8 mouse cellular contexts compared by ENCODE assay signal in genomic region chr10:7727011-7727410, GRCm38 (mm10). TPM values are rescaled to one million over a fixed set of nuclear protein-coding genes. Genes with fewer than 3 reads are reported as not detected.
DNase-seq lines count a peak whose midpoint lies in the region; ATAC-seq and TF ChIP-seq lines count a peak whose summit lies in the region.

No protein-coding gene starts in this region.

- peak overlapping the region; percentile 32 for H3K4me3 ChIP-seq in gastrocnemius, adult 2 months
- H3K4me3 ChIP-seq in G1E (ENCODE audit: low read depth, low read length) = peak overlapping the region; percentile 64
- H3K4me3 ChIP-seq in hindbrain, embryonic 10.5 days = peak overlapping the region; percentile 88
- peak overlapping the region; percentile 99 for H3K4me3 ChIP-seq in macrophage (ENCODE audit: inconsistent target)

- peaks cover 5% of the 10 kb centered on the region for H3K27me3 ChIP-seq in G1E (ENCODE audit: insufficient read depth, low read length)
- no peaks in the 10 kb centered on the region for H3K27me3 ChIP-seq in hindbrain, embryonic 10.5 days (ENCODE audit: insufficient read depth, poor library complexity, severe bottlenecking)

- H3K79me2 ChIP-seq in macrophage (ENCODE audit: inconsistent target) = peaks cover 60% of the 10 kb centered on the region

- WGBS in hindbrain, embryonic 10.5 days = 30% methylated on average over 3 of the region's 3 CpGs
- 8% methylated on average over 3 of the region's 3 CpGs for WGBS in macrophage (ENCODE audit: missing documents)

- no peak for DNase-seq in gastrocnemius, adult 2 months
- DNase-seq in gastrocnemius, postnatal 4 days (ENCODE audit: low spot score in 2 of 2) = no peak
- no peak for DNase-seq in G1E (ENCODE audit: low spot score)
- DNase-seq in hindbrain, embryonic 10.5 days (ENCODE audit: low spot score) = no peak
- no peak for DNase-seq in frontal cortex, postnatal 25 days (ENCODE audit: low spot score in 2 of 2)
- DNase-seq in spleen, adult 12 weeks (ENCODE audit: low spot score) = no peak
- DNase-seq in natural killer cell, adult 2 months (ENCODE audit: low spot score in 2 of 2) = no peak

- H3K4me1 ChIP-seq in G1E (ENCODE audit: insufficient read depth, low read depth, low read length) = peaks cover 20% of the 10 kb centered on the region
- peaks cover 18% of the 10 kb centered on the region for H3K4me1 ChIP-seq in hindbrain, embryonic 10.5 days (replicated peaks)

- intact Hi-C loops in gastrocnemius, adult 2 months (cut with DNase I) = no loop called here

- no peak for TF ChIP-seq CTCF in gastrocnemius, adult 2 months (IDR thresholded peaks at IDR 0.05)
- no peak for TF ChIP-seq CTCF in G1E (IDR thresholded peaks at IDR 0.05; ENCODE audit: low read depth, low read length)

- no peaks in the 10 kb centered on the region for H3K9me3 ChIP-seq in G1E (replicated peaks)
- no peaks in the 10 kb centered on the region for H3K9me3 ChIP-seq in hindbrain, embryonic 10.5 days

- ATAC-seq in G1E (ENCODE audit: extremely low read depth, insufficient number of reproducible peaks, low FRiP score, poor library complexity, severe bottlenecking) = no peak

- H3K36me3 ChIP-seq in G1E (replicated peaks) (peaks cover 27% of the 10 kb centered on the region), macrophage (ENCODE audit: inconsistent target) (no peaks in the 10 kb centered on the region)
- no peaks in the 10 kb centered on the region for H3K36me3 ChIP-seq in hindbrain, embryonic 10.5 days

- no peak overlapping the region for H3K27ac ChIP-seq in gastrocnemius, adult 2 months
- H3K27ac ChIP-seq in hindbrain, embryonic 10.5 days = no peak overlapping the region
- H3K27ac ChIP-seq in macrophage = no peak overlapping the region

RNA-seq across cellular contexts. Expression of gene Katna1, which starts 1.2 kb away (rescaled TPM):
- 10 to 100 TPM; 11.2 to 14.0 TPM for total RNA-seq in gastrocnemius, adult 2 months (2021)
- total RNA-seq in gastrocnemius, postnatal 4 days (2021) = 10 to 100 TPM; 19.7 to 21.9 TPM
- total RNA-seq in G1E (2014; fragmentation: Nextera tagmentation) (33.7 and 45.1 TPM in 2 replicates), G1E (2017) (55.6 and 57.0 TPM in 2 replicates)
- polyA plus RNA-seq in G1E (2012) (1.6 and 2.7 TPM in 2 replicates), macrophage (2018) (26.3 to 32.2 TPM (median 29.9 TPM) in 3 replicates)
- polyA plus RNA-seq in hindbrain, embryonic 10.5 days (2016; fragmentation: Nextera tagmentation; extraction: Ambion mirVana) = 55.0 and 63.2 TPM in 2 replicates
- total RNA-seq in macrophage (2018; cell fraction: chromatin; rRNA removed) = 100 to 1,000 TPM in 14 of 26 experiments, 10 to 100 TPM in 12; 59.1 to 224 (median 102) TPM
- total RNA-seq in macrophage (2018; cell fraction: cytosol; rRNA removed) = 10 to 100 TPM; 25.2 to 54.0 (median 35.5) TPM
- total RNA-seq in macrophage (2018; cell fraction: nucleus; rRNA removed) = 100 to 1,000 TPM in 6 of 26 experiments, 10 to 100 TPM in 20; 40.8 to 299 (median 71.2) TPM

RNA-seq across cellular contexts. Expression of gene Lats1, which starts 46.0 kb away (rescaled TPM):
- total RNA-seq in gastrocnemius, adult 2 months (2021) = 10 to 100 TPM; 11.8 to 11.9 TPM
- 10 to 100 TPM; 26.7 to 30.2 TPM for total RNA-seq in gastrocnemius, postnatal 4 days (2021)
- total RNA-seq in G1E (2014; fragmentation: Nextera tagmentation) = 38.0 and 41.9 TPM in 2 replicates
- 12.8 and 16.2 TPM in 2 replicates for total RNA-seq in G1E (2017)
- polyA plus RNA-seq in G1E (2012) = 4.6 and 4.9 TPM in 2 replicates
- 8.5 and 9.0 TPM in 2 replicates for polyA plus RNA-seq in hindbrain, embryonic 10.5 days (2016; fragmentation: Nextera tagmentation; extraction: Ambion mirVana)
- total RNA-seq in macrophage (2018; cell fraction: chromatin; rRNA removed) = 10 to 100 TPM; 43.0 to 72.6 (median 57.6) TPM
- total RNA-seq in macrophage (2018; cell fraction: cytosol; rRNA removed) = 10 to 100 TPM; 26.4 to 36.3 (median 29.8) TPM
- 10 to 100 TPM; 39.2 to 80.1 (median 52.5) TPM for total RNA-seq in macrophage (2018; cell fraction: nucleus; rRNA removed)
- polyA plus RNA-seq in macrophage (2018) = 12.6 to 14.5 TPM (median 13.7 TPM) in 3 replicates

RNA-seq across cellular contexts. Expression of gene Pcmt1, which starts 46.1 kb away (rescaled TPM):
- 100 to 1,000 TPM; 102 to 110 TPM for total RNA-seq in gastrocnemius, adult 2 months (2021)
- 10 to 100 TPM; 88.1 to 94.6 TPM for total RNA-seq in gastrocnemius, postnatal 4 days (2021)
- total RNA-seq in G1E (2014; fragmentation: Nextera tagmentation) (79.0 and 80.5 TPM in 2 replicates), G1E (2017) (109 and 117 TPM in 2 replicates)
- polyA plus RNA-seq in G1E (2012) (43.0 and 55.8 TPM in 2 replicates), macrophage (2018) (35.0 to 67.7 TPM (median 47.9 TPM) in 3 replicates)
- 133 and 144 TPM in 2 replicates for polyA plus RNA-seq in hindbrain, embryonic 10.5 days (2016; fragmentation: Nextera tagmentation; extraction: Ambion mirVana)
- total RNA-seq in macrophage (2018; cell fraction: chromatin; rRNA removed) = 10 to 100 TPM; 19.5 to 85.0 (median 40.0) TPM
- total RNA-seq in macrophage (2018; cell fraction: cytosol; rRNA removed) = 10 to 100 TPM; 32.5 to 58.6 (median 45.1) TPM
- 100 to 1,000 TPM in 1 of 26 experiments, 10 to 100 TPM in 25; 27.9 to 115 (median 47.1) TPM for total RNA-seq in macrophage (2018; cell fraction: nucleus; rRNA removed)

RNA-seq across cellular contexts. Expression of gene Nup43, which starts 59.7 kb away (rescaled TPM):
- 1 to 10 TPM; 5.6 to 6.3 TPM for total RNA-seq in gastrocnemius, adult 2 months (2021)
- 10 to 100 TPM; 13.4 to 13.7 TPM for total RNA-seq in gastrocnemius, postnatal 4 days (2021)
- total RNA-seq in G1E (2014; fragmentation: Nextera tagmentation) = 47.8 and 53.4 TPM in 2 replicates
- total RNA-seq in G1E (2017) = 37.9 and 40.5 TPM in 2 replicates
- 1.5 and 1.8 TPM in 2 replicates for polyA plus RNA-seq in G1E (2012)
- 66.4 and 85.0 TPM in 2 replicates for polyA plus RNA-seq in hindbrain, embryonic 10.5 days (2016; fragmentation: Nextera tagmentation; extraction: Ambion mirVana)
- total RNA-seq in macrophage (2018; cell fraction: chromatin; rRNA removed) = 1 to 10 TPM in 18 of 26 experiments, under 1 TPM in 6, not detected in 2; 0.53 to 7.3 (median 2.1) TPM
- total RNA-seq in macrophage (2018; cell fraction: cytosol; rRNA removed) = 1 to 10 TPM; 1.8 to 6.9 (median 4.9) TPM
- total RNA-seq in macrophage (2018; cell fraction: nucleus; rRNA removed) = 10 to 100 TPM in 1 of 26 experiments, 1 to 10 TPM in 19, under 1 TPM in 4, not detected in 2; 0.60 to 14.9 (median 1.7) TPM
- 4.6 to 21.2 TPM (median 6.0 TPM) in 3 replicates for polyA plus RNA-seq in macrophage (2018)

Comparison
In these comparisons a context has a peak if more than half of its experiments do, and no peak if none do; other contexts are left out.
1. H3K4me3 ChIP-seq: peak in every context shown above with its lines; median percentile 99 in macrophage; 88 in hindbrain, embryonic 10.5 days; 64 in G1E; 32 in gastrocnemius, adult 2 months.